Mouse (Mus musculus) myocyte (in vitro differentiated cells): ENCODE results near the gene Kmo. TPM values are rescaled to one million over a fixed set of nuclear protein-coding genes. Genes with fewer than 3 reads are reported as not detected.

ENCODE experiments used
- H3K27me3 ChIP-seq: one replicate; pipeline ENCODE4 v1.6.1; 2011; ENCODE audit not compliant: control insufficient read depth, insufficient read depth, insufficient read length
- H3K36me3 ChIP-seq: one replicate; pipeline ENCODE4 v1.6.1; 2011; ENCODE audit not compliant: control insufficient read depth, insufficient read depth
- H3K4me2 ChIP-seq: one replicate; pipeline ENCODE4 v1.6.1; 2011; ENCODE audit warnings: low read depth, control low read depth
- H3K4me3 ChIP-seq: one replicate; pipeline ENCODE4 v1.5.1; 2011; ENCODE audit warnings: mild to moderate bottlenecking, control low read depth, moderate library complexity
- H3K79me2 ChIP-seq: one replicate; pipeline ENCODE4 v1.6.1; 2011; ENCODE audit not compliant: control insufficient read depth, insufficient read depth
- H3ac ChIP-seq: one replicate; pipeline ENCODE4 v1.6.1; 2011; ENCODE audit not compliant: control insufficient read depth, insufficient read length
- CEBPB ChIP-seq: IDR thresholded peaks from 2 replicates; pipeline ENCODE4 v1.6.1; 2011; ENCODE audit warnings: mild to moderate bottlenecking, moderate library complexity; ENCODE audit not compliant: poor library complexity, insufficient read depth, severe bottlenecking
- E2F4 ChIP-seq: IDR thresholded peaks from one replicate; pipeline ENCODE4 v1.6.1; 2011; ENCODE audit warnings: mild to moderate bottlenecking, control low read depth, moderate library complexity; ENCODE audit not compliant: insufficient read depth
- MAX ChIP-seq: IDR thresholded peaks from one replicate; pipeline ENCODE4 v1.6.1; 2011; ENCODE audit warnings: low read depth, mild to moderate bottlenecking, control low read depth
- MYOD1 ChIP-seq, 3 experiments: IDR thresholded peaks; one replicate each; pipeline ENCODE4 v1.6.1; 2011; ENCODE audit warnings: control low read depth in 2 of 3, low read depth in 2 of 3, mild to moderate bottlenecking in 2 of 3, moderate library complexity in 1 of 3; ENCODE audit not compliant: insufficient read length in 2 of 3, control insufficient read depth in 1 of 3
- MYOG ChIP-seq, 3 experiments: IDR thresholded peaks; one replicate each; pipeline ENCODE4 v1.6.1; 2011; ENCODE audit warnings: control low read depth in 2 of 3, low read depth in 2 of 3, mild to moderate bottlenecking in 2 of 3; ENCODE audit not compliant: insufficient read length in 2 of 3, control insufficient read depth in 1 of 3, insufficient read depth in 1 of 3
- POLR2A ChIP-seq: IDR thresholded peaks from one replicate; pipeline ENCODE4 v1.6.1; 2011; ENCODE audit warnings: low read depth, mild to moderate bottlenecking, control low read depth, moderate library complexity; ENCODE audit not compliant: insufficient read length
- POLR2AphosphoS2 ChIP-seq: IDR thresholded peaks from one replicate; pipeline ENCODE4 v1.6.1; 2011; ENCODE audit warnings: low read depth, control low read depth; ENCODE audit not compliant: insufficient read length
- REST ChIP-seq: IDR thresholded peaks from one replicate; pipeline ENCODE4 v1.6.1; 2011; ENCODE audit warnings: mild to moderate bottlenecking, control low read depth, moderate library complexity; ENCODE audit not compliant: insufficient read depth, insufficient read length
- SRF ChIP-seq: IDR thresholded peaks from one replicate; pipeline ENCODE4 v1.6.1; 2011; ENCODE audit warnings: low read depth; ENCODE audit not compliant: control insufficient read depth, insufficient read length
- TCF12 ChIP-seq: IDR thresholded peaks from one replicate; pipeline ENCODE4 v1.6.1; 2011; ENCODE audit warnings: mild to moderate bottlenecking, control low read depth; ENCODE audit not compliant: poor library complexity, insufficient read depth, severe bottlenecking
- TCF3 ChIP-seq: IDR thresholded peaks from one replicate; pipeline ENCODE4 v1.6.1; 2011; ENCODE audit warnings: low read depth, control low read depth; ENCODE audit not compliant: insufficient read length
- USF1 ChIP-seq: IDR thresholded peaks from one replicate; pipeline ENCODE4 v1.6.1; 2011; ENCODE audit warnings: low read depth, mild to moderate bottlenecking, control low read depth, moderate library complexity
- polyA plus RNA-seq: library from polyadenylated mRNA; unstranded; fragments of >200 nt; fragmentation: generic; extraction: Trizol; gene quantifications from one replicate; pipeline ENCODE4 v1.2.1, GENCODE M21; 2012; ENCODE audit warnings: missing spikeins

Kmo gene
- polyA plus RNA-seq, 1 experiment, result not detected

- Histone ChIP-seq H3K4me2 (no peak overlapping the region), H3K79me2 (no peaks in the 10 kb centered on the region), H3K36me3 (peaks cover 5% of the 10 kb centered on the region), H3K27me3 (no peaks in the 10 kb centered on the region), H3ac (no peak overlapping the region), H3K4me3 (no peak overlapping the region)
- TF ChIP-seq CEBPB (no peak), POLR2A (no peak), E2F4 (no peak), USF1 (no peak), POLR2AphosphoS2 (no peak), TCF3 (no peak), TCF12 (no peak), MYOD1 (IDR thresholded peaks at IDR 0.05; ENCODE audit: control insufficient read depth in 1 of 3, insufficient read length in 2 of 3, low read depth in 2 of 3) (no peak), SRF (no peak), MYOG (IDR thresholded peaks at IDR 0.05; ENCODE audit: control insufficient read depth in 1 of 3, insufficient read depth in 1 of 3, insufficient read length in 2 of 3, low read depth in 2 of 3) (no peak), REST (no peak), MAX (no peak)
Measured at GRCm38 (mm10) chr1:175675116-175675515, 54.9 kb downstream of the Kmo start.

DNA sequence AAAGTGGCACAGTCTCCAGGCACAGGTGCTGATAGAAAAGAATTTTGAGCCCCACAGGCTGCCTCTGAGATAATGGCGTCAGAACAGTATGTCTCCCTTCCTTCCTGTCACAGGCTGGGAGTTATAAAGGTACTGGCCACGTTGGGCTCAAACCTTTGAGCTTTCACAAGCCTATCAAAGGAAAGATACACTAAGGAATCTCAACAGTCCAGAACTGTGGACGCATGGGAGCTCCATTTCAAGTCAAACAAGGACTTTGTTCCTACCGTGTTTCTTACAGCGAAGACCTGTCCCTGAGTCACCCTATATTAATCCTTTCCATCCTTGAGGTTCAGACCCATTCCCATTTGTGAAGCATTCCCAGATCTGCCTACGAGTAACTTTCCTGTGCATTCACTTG lies 57.3 kb downstream of the Kmo start:
- TF ChIP-seq SRF (no peak), TCF12 (no peak), E2F4 (no peak), POLR2A (no peak), TCF3 (no peak), REST (no peak), CEBPB (no peak)
- Histone ChIP-seq H3K4me2 (no peak overlapping the region), H3K79me2 (no peaks in the 10 kb centered on the region), H3K36me3 (peaks cover 5% of the 10 kb centered on the region), H3K4me3 (no peak overlapping the region), H3K27me3 (no peaks in the 10 kb centered on the region), H3ac (no peak overlapping the region)

- Histone ChIP-seq H3ac (no peak overlapping the region), H3K36me3 (peaks cover 5% of the 10 kb centered on the region), H3K4me2 (no peak overlapping the region), H3K4me3 (no peak overlapping the region), H3K79me2 (no peaks in the 10 kb centered on the region), H3K27me3 (no peaks in the 10 kb centered on the region)
- TF ChIP-seq MYOD1 (IDR thresholded peaks at IDR 0.05; ENCODE audit: control insufficient read depth in 1 of 3, insufficient read length in 2 of 3, low read depth in 2 of 3) (no peak), REST (no peak), MYOG (IDR thresholded peaks at IDR 0.05; ENCODE audit: control insufficient read depth in 1 of 3, insufficient read depth in 1 of 3, insufficient read length in 2 of 3, low read depth in 2 of 3) (no peak), SRF (no peak), POLR2AphosphoS2 (no peak), TCF3 (no peak), E2F4 (no peak), TCF12 (no peak), POLR2A (no peak), MAX (no peak), USF1 (no peak), CEBPB (no peak)
Measured at GRCm38 (mm10) chr1:175680995-175681394, 60.8 kb downstream of the Kmo start.

- Histone ChIP-seq H3K79me2 (peaks cover 5% of the 10 kb centered on the region), H3ac (peak overlapping the region; percentile 93), H3K36me3 (no peaks in the 10 kb centered on the region), H3K4me2 (peak overlapping the region; percentile 96), H3K27me3 (no peaks in the 10 kb centered on the region), H3K4me3 (peak overlapping the region; percentile 68)
- no peak for TF ChIP-seq POLR2A
- no peak for TF ChIP-seq E2F4
- no peak for TF ChIP-seq SRF
- no peak for TF ChIP-seq MAX
- no peak for TF ChIP-seq CEBPB
- TF ChIP-seq USF1, result no peak
- no peak for TF ChIP-seq POLR2AphosphoS2
- no peak for TF ChIP-seq REST
- no peak for TF ChIP-seq MYOD1 (IDR thresholded peaks at IDR 0.05; ENCODE audit: control insufficient read depth in 1 of 3, insufficient read length in 2 of 3, low read depth in 2 of 3)
- TF ChIP-seq TCF3, result no peak
- TF ChIP-seq MYOG (IDR thresholded peaks at IDR 0.05; ENCODE audit: control insufficient read depth in 1 of 3, insufficient read depth in 1 of 3, insufficient read length in 2 of 3, low read depth in 2 of 3), result no peak
- no peak for TF ChIP-seq TCF12
Measured at GRCm38 (mm10) chr1:175691686-175692245, 71.6 kb downstream of the Kmo start.
